Mouse (Mus musculus) heart, embryonic 10.5 days (tissue): ENCODE results near the gene Crx. TPM values are rescaled to one million over a fixed set of nuclear protein-coding genes. Genes with fewer than 3 reads are reported as not detected.
A peak's percentile ranks its signal among the peaks of the same experiment; 100 is the strongest.

Experiments
- DNase-seq: peaks from one replicate; pipeline ENCODE4 v3.0.0-alpha.2; 2017; ENCODE audit warnings: low spot score
- H3K27ac ChIP-seq: fragments of 300-500 bp; sonication (generic); 2 replicates; pipeline ENCODE4 v1.5.1; 2016; ENCODE audit warnings: mild to moderate bottlenecking
- H3K27me3 ChIP-seq: fragments of 300-500 bp; sonication (generic); 2 replicates; pipeline ENCODE4 v1.6.1; 2016; ENCODE audit warnings: mild to moderate bottlenecking; ENCODE audit not compliant: poor library complexity, insufficient read depth, severe bottlenecking
- H3K36me3 ChIP-seq: fragments of 300-500 bp; sonication (generic); 2 replicates; pipeline ENCODE4 v1.6.1; 2016; ENCODE audit warnings: mild to moderate bottlenecking, moderate library complexity
- H3K4me1 ChIP-seq: fragments of 300-500 bp; sonication (generic); 2 replicates; pipeline ENCODE4 v1.6.1; 2016; ENCODE audit warnings: mild to moderate bottlenecking
- H3K4me3 ChIP-seq: fragments of 300-500 bp; sonication (generic); 2 replicates; pipeline ENCODE4 v1.5.1; 2016; ENCODE audit warnings: mild to moderate bottlenecking, moderate library complexity
- H3K9me3 ChIP-seq: fragments of 300-500 bp; sonication (generic); 2 replicates; pipeline ENCODE4 v1.6.1; 2016; ENCODE audit warnings: mild to moderate bottlenecking, moderate library complexity
- WGBS: fragments of 180-500 bp; shearing (Covaris S2); methylation state at CpG from one replicate; pipeline ENCODE4 v1.1.7; 2016; 5-methylcytosine and 5-hydroxymethylcytosine counted together
- polyA plus RNA-seq: library from polyadenylated mRNA; unstranded; fragments of >200 nt; fragmentation: Nextera tagmentation; extraction: Ambion mirVana; gene quantifications from 2 replicates; pipeline ENCODE4 v1.2.1, GENCODE M21; 2016

Gene Crx
- polyA plus RNA-seq, 1 experiment from 2014 or later = not detected

GRCm38 (mm10) chr7:15907971-15908590 is 28.3 kb upstream of the Crx start:
- 56% methylated on average over 8 of the region's 8 CpGs for WGBS
- Histone ChIP-seq H3K4me3 (no peak overlapping the region), H3K4me1 (no peaks in the 10 kb centered on the region; the same call in 1 of the 2 replicates), H3K9me3 (no peaks in the 10 kb centered on the region), H3K27me3 (no peaks in the 10 kb centered on the region), H3K36me3 (no peaks in the 10 kb centered on the region), H3K27ac (no peak overlapping the region)
- DNase-seq = peak; percentile 72

- Histone ChIP-seq H3K4me1 (no peaks in the 10 kb centered on the region), H3K4me3 (no peak overlapping the region), H3K27ac (no peak overlapping the region), H3K27me3 (no peaks in the 10 kb centered on the region), H3K36me3 (no peaks in the 10 kb centered on the region), H3K9me3 (no peaks in the 10 kb centered on the region)
- 86% methylated on average over 1 of the region's 1 CpGs for WGBS
- DNase-seq = peak; percentile 70
These were observed 26.8 kb upstream of the Crx start for GRCm38 (mm10) chr7:15906602-15907001.

GRCm38 (mm10) chr7:15905861-15906260 is 26.1 kb upstream of the Crx start:
- no peak for DNase-seq
- Histone ChIP-seq H3K4me1 (no peaks in the 10 kb centered on the region), H3K9me3 (no peaks in the 10 kb centered on the region), H3K36me3 (no peaks in the 10 kb centered on the region), H3K4me3 (no peak overlapping the region), H3K27me3 (no peaks in the 10 kb centered on the region), H3K27ac (no peak overlapping the region)
- WGBS = 64% methylated on average over 7 of the region's 7 CpGs

GRCm38 (mm10) chr7:15901366-15902048 is 21.7 kb upstream of the Crx start:
- Histone ChIP-seq H3K27me3 (no peaks in the 10 kb centered on the region), H3K9me3 (no peaks in the 10 kb centered on the region), H3K4me1 (no peaks in the 10 kb centered on the region), H3K4me3 (no peak overlapping the region), H3K36me3 (no peaks in the 10 kb centered on the region), H3K27ac (no peak overlapping the region)
- 72% methylated on average over 9 of the region's 9 CpGs for WGBS
- DNase-seq = no peak

GRCm38 (mm10) chr7:15894251-15894650 is 14.5 kb upstream of the Crx start:
- WGBS = 70% methylated on average over 1 of the region's 1 CpGs
- Histone ChIP-seq H3K4me1 (no peaks in the 10 kb centered on the region), H3K4me3 (no peak overlapping the region)

GRCm38 (mm10) chr7:15884127-15884526 is 4.4 kb upstream of the Crx start:
- Histone ChIP-seq H3K36me3 (no peaks in the 10 kb centered on the region), H3K4me3 (no peak overlapping the region), H3K9me3 (no peaks in the 10 kb centered on the region), H3K27ac (no peak overlapping the region), H3K4me1 (no peaks in the 10 kb centered on the region), H3K27me3 (no peaks in the 10 kb centered on the region)
- DNase-seq = no peak
- 86% methylated on average over 2 of the region's 2 CpGs for WGBS

More at GRCm38 (mm10) chr7:15894251-15894650, 14.5 kb upstream of the Crx start:
- H3K36me3 ChIP-seq = no peaks in the 10 kb centered on the region
- no peak overlapping the region for H3K27ac ChIP-seq
- no peaks in the 10 kb centered on the region for H3K9me3 ChIP-seq
- no peaks in the 10 kb centered on the region for H3K27me3 ChIP-seq
- DNase-seq = no peak

GRCm38 (mm10) chr7:15882317-15882716 is 2.5 kb upstream of the Crx start, which contains the start of gene Crxos:
TSS of gene Crxos (plus strand) at chr7:15882617.
- H3K4me1 ChIP-seq = no peaks in the 10 kb centered on the region
- no peaks in the 10 kb centered on the region for H3K27me3 ChIP-seq
- no peak for DNase-seq

GRCm38 (mm10) chr7:15881831-15882230 is 2.1 kb upstream of the Crx start:
- no peak overlapping the region for H3K4me3 ChIP-seq
- H3K36me3 ChIP-seq = no peaks in the 10 kb centered on the region
- WGBS = 59% methylated on average over 3 of the region's 3 CpGs
- no peaks in the 10 kb centered on the region for H3K27me3 ChIP-seq
- H3K27ac ChIP-seq = no peak overlapping the region
- DNase-seq = no peak
- no peaks in the 10 kb centered on the region for H3K4me1 ChIP-seq
- H3K9me3 ChIP-seq = no peaks in the 10 kb centered on the region

More at GRCm38 (mm10) chr7:15882317-15882716, 2.5 kb upstream of the Crx start, which contains the start of gene Crxos:
- H3K27ac ChIP-seq = no peak within 1 kb of the TSS
- H3K4me3 ChIP-seq = no peak within 1 kb of the TSS
- H3K9me3 ChIP-seq = no peaks in the 10 kb centered on the region
- 85% methylated on average over 2 of the region's 2 CpGs for WGBS
- H3K36me3 ChIP-seq = no peaks in the 10 kb centered on the region

GRCm38 (mm10) chr7:15881388-15881787 is 1.6 kb upstream of the Crx start:
- Histone ChIP-seq H3K27me3 (no peaks in the 10 kb centered on the region), H3K27ac (no peak overlapping the region), H3K36me3 (no peaks in the 10 kb centered on the region), H3K4me1 (no peaks in the 10 kb centered on the region), H3K4me3 (no peak overlapping the region), H3K9me3 (no peaks in the 10 kb centered on the region)
- DNase-seq = no peak
- 9% methylated on average over 7 of the region's 7 CpGs for WGBS

- no peaks in the 10 kb centered on the region for H3K9me3 ChIP-seq
- WGBS = 72% methylated on average over 4 of the region's 4 CpGs
- no peaks in the 10 kb centered on the region for H3K36me3 ChIP-seq
- no peaks in the 10 kb centered on the region for H3K27me3 ChIP-seq
- no peaks in the 10 kb centered on the region for H3K4me1 ChIP-seq
- no peak for DNase-seq
- H3K4me3 ChIP-seq = no peak overlapping the region
- no peak overlapping the region for H3K27ac ChIP-seq
These were observed 15.7 kb downstream of the Crx start for GRCm38 (mm10) chr7:15864104-15864503.

GRCm38 (mm10) chr7:15859657-15860056 is 20.1 kb downstream of the Crx start:
- Histone ChIP-seq H3K36me3 (no peaks in the 10 kb centered on the region), H3K27me3 (no peaks in the 10 kb centered on the region), H3K9me3 (no peaks in the 10 kb centered on the region), H3K4me1 (no peaks in the 10 kb centered on the region), H3K4me3 (no peak overlapping the region), H3K27ac (no peak overlapping the region)
- 30% methylated on average over 2 of the region's 2 CpGs for whole genome bisulfite sequencing
- no peak for DNase-seq

GRCm38 (mm10) chr7:15839578-15839977 is 40.2 kb downstream of the Crx start, which contains the start of gene Obox6:
TSS of gene Obox6 (minus strand) at chr7:15839678.
- H3K36me3 ChIP-seq = no peaks in the 10 kb centered on the region
- H3K27me3 ChIP-seq = no peaks in the 10 kb centered on the region
- 86% methylated on average over 3 of the region's 3 CpGs for WGBS

More at GRCm38 (mm10) chr7:15839578-15839977, 40.2 kb downstream of the Crx start, which contains the start of gene Obox6:
- peaks cover 15% of the 10 kb centered on the region; the same call in 1 of the 2 replicates for H3K9me3 ChIP-seq
- H3K4me1 ChIP-seq = no peaks in the 10 kb centered on the region
- no peak for DNase-seq
- no peak within 1 kb of the TSS for H3K27ac ChIP-seq
- H3K4me3 ChIP-seq = no peak within 1 kb of the TSS
